Mouse (Mus musculus) stomach, postnatal 0 days (tissue): ENCODE results near the gene Akap8l.

ENCODE experiments used
- CTCF ChIP-seq: IDR thresholded peaks from 2 replicates; pipeline ENCODE4 v1.5.1; 2016; ENCODE audit warnings: antibody characterized with exemption, low read depth, mild to moderate bottlenecking, moderate library complexity
- EP300 ChIP-seq: optimal IDR thresholded peaks from 2 replicates; pipeline ENCODE3; 2016; ENCODE audit warnings: antibody characterized with exemption

- TF ChIP-seq CTCF (no peak), EP300 (no peak)
These were observed 65.2 kb downstream of the Akap8l start for GRCm38 (mm10) chr17:32285138-32285670.
